Mouse (Mus musculus) ES-E14 (cell line): ENCODE results near the gene Fbxw4. TPM values are rescaled to one million over a fixed set of nuclear protein-coding genes. Genes with fewer than 3 reads are reported as not detected.

ENCODE experiments used
- DNase-seq: peaks from one replicate; pipeline ENCODE4 v3.0.0-alpha.2; 2013; ENCODE audit warnings: low read depth, low spot score
- H3K27ac ChIP-seq: 2 replicates; pipeline ENCODE4 v1.5.1; 2012; ENCODE audit warnings: low read depth, mild to moderate bottlenecking, low read length, moderate library complexity, mixed read lengths; ENCODE audit not compliant: poor library complexity, insufficient read depth, severe bottlenecking
- H3K36me3 ChIP-seq: 2 replicates; pipeline ENCODE4 v1.6.1; 2012; ENCODE audit warnings: mild to moderate bottlenecking, low read length, moderate library complexity, mixed read lengths; ENCODE audit not compliant: control insufficient read depth, poor library complexity, insufficient read depth, severe bottlenecking
- H3K4me1 ChIP-seq, 2 experiments: fragments of 150-350 bp in 1 of 2; sonication (generic) in 1 of 2; 2 replicates each; pipeline ENCODE4 v1.6.1; 2012; ENCODE audit warnings: low read length in 2 of 2, mild to moderate bottlenecking in 1 of 2, mixed read lengths in 1 of 2; ENCODE audit not compliant: control insufficient read depth in 2 of 2, insufficient read depth in 2 of 2, poor library complexity in 1 of 2
- H3K4me3 ChIP-seq, 2 experiments: fragments of 150-350 bp in 1 of 2; sonication (generic) in 1 of 2; 2 replicates each; pipeline ENCODE4 v1.5.1; 2012; ENCODE audit warnings: low read length in 2 of 2, low read depth in 1 of 2, mild to moderate bottlenecking in 1 of 2, mixed read lengths in 1 of 2; ENCODE audit not compliant: insufficient read depth in 1 of 2, poor library complexity in 1 of 2, severe bottlenecking in 1 of 2
- H3K9ac ChIP-seq: 2 replicates; pipeline ENCODE4 v1.6.1; 2012; ENCODE audit warnings: low read depth, mild to moderate bottlenecking, low read length, mixed read lengths; ENCODE audit not compliant: poor library complexity, insufficient read depth, severe bottlenecking
- H3K9me3 ChIP-seq: fragments of 150-350 bp; sonication (generic); 2 replicates; pipeline ENCODE4 v1.6.1; 2012; ENCODE audit warnings: low read depth, mild to moderate bottlenecking, low read length; ENCODE audit not compliant: control insufficient read depth, insufficient read depth
- CHD2 ChIP-seq: IDR thresholded peaks from 2 replicates; pipeline ENCODE4 v1.6.1; 2014; ENCODE audit warnings: mild to moderate bottlenecking, low read depth, low read length, inconsistent platforms
- HCFC1 ChIP-seq: IDR thresholded peaks from 2 replicates; pipeline ENCODE4 v1.6.1; 2012; ENCODE audit warnings: low read length, inconsistent platforms, borderline replicate concordance; ENCODE audit not compliant: insufficient read depth
- MAFK ChIP-seq: IDR thresholded peaks from 2 replicates; pipeline ENCODE4 v1.6.1; 2014; ENCODE audit warnings: mild to moderate bottlenecking, low read depth, low read length, inconsistent platforms; ENCODE audit not compliant: insufficient read depth
- ZC3H11A ChIP-seq: IDR thresholded peaks from 2 replicates; pipeline ENCODE4 v1.6.1; 2012; ENCODE audit warnings: low read depth, mild to moderate bottlenecking, inconsistent platforms, low read length, borderline replicate concordance
- ZNF384 ChIP-seq: IDR thresholded peaks from 2 replicates; pipeline ENCODE4 v1.6.1; 2012; ENCODE audit warnings: low read depth, low read length, inconsistent platforms
- in situ Hi-C, 2 experiments: fragments of 600-800 bp; cut with MboI; formaldehyde crosslinking; loops; one replicate each; pipeline ENCODE4 v1.15.1; 2025; ENCODE audit warnings: low sequenced_read_pairs in 2 of 2, inconsistent platforms in 1 of 2; ENCODE audit not compliant: unreplicated experiment in 2 of 2
- total RNA-seq: library from RNA; depleted of rRNA; stranded (reverse); fragments of 300-350 nt; gene quantifications from 2 replicates; pipeline ENCODE4 v1.2.3, GENCODE M21; 2012

The Fbxw4 gene
- total RNA-seq, 1 experiment = 6.3 TPM

- in situ Hi-C loops = no loop called here
- no peaks in the 10 kb centered on the region for H3K9me3 ChIP-seq
- H3K4me1 ChIP-seq = no peaks in the 10 kb centered on the region
- no peak overlapping the region for H3K4me3 ChIP-seq
- TF ChIP-seq HCFC1 = no peak
- no peak for TF ChIP-seq ZNF384
- TF ChIP-seq MAFK = no peak
- TF ChIP-seq ZC3H11A = no peak
- no peak for TF ChIP-seq CHD2
- no peak overlapping the region for H3K27ac ChIP-seq
- H3K9ac ChIP-seq = no peak overlapping the region
- H3K36me3 ChIP-seq = no peaks in the 10 kb centered on the region
- DNase-seq = no peak
Observed at GRCm38 (mm10) chr19:45592916-45593315, 67.2 kb downstream of the Fbxw4 start.

- Histone ChIP-seq H3K36me3 (no peaks in the 10 kb centered on the region), H3K4me1 (no peaks in the 10 kb centered on the region), H3K4me3 (no peak overlapping the region), H3K27ac (no peak overlapping the region), H3K9ac (no peak overlapping the region), H3K9me3 (no peaks in the 10 kb centered on the region)
- in situ Hi-C loops = no loop called here
- TF ChIP-seq MAFK (no peak), ZNF384 (no peak), ZC3H11A (no peak), HCFC1 (no peak), CHD2 (no peak)
- no peak for DNase-seq
Observed at GRCm38 (mm10) chr19:45591704-45592103, 68.4 kb downstream of the Fbxw4 start.

GRCm38 (mm10) chr19:45589761-45590160 lies 70.4 kb downstream of the Fbxw4 start:
- H3K4me3 ChIP-seq = no peak overlapping the region
- DNase-seq = no peak
- H3K9ac ChIP-seq = no peak overlapping the region
- no peaks in the 10 kb centered on the region for H3K36me3 ChIP-seq
- H3K27ac ChIP-seq = no peak overlapping the region
- TF ChIP-seq HCFC1 (no peak), ZC3H11A (no peak), CHD2 (no peak), ZNF384 (no peak), MAFK (no peak)
- no peaks in the 10 kb centered on the region for H3K4me1 ChIP-seq
- in situ Hi-C loops = no loop called here
- H3K9me3 ChIP-seq = no peaks in the 10 kb centered on the region

GRCm38 (mm10) chr19:45587509-45588292 lies 72.4 kb downstream of the Fbxw4 start:
- no peaks in the 10 kb centered on the region for H3K36me3 ChIP-seq
- no peak overlapping the region for H3K9ac ChIP-seq
- H3K9me3 ChIP-seq = no peaks in the 10 kb centered on the region
- no peak overlapping the region for H3K4me3 ChIP-seq
- in situ Hi-C loops = no loop called here
- H3K27ac ChIP-seq = no peak overlapping the region
- DNase-seq = no peak
- no peaks in the 10 kb centered on the region for H3K4me1 ChIP-seq
- TF ChIP-seq MAFK (no peak), CHD2 (no peak), ZC3H11A (no peak), HCFC1 (no peak), ZNF384 (no peak)
